Mouse (Mus musculus) megakaryocyte, embryonic 14.5 days (primary cell): ENCODE results near the gene Cers5.

Experiments used
- FLI1 ChIP-seq: IDR thresholded peaks from 2 replicates; pipeline ENCODE4 v1.6.1; 2012; ENCODE audit warnings: low read length, inconsistent platforms, mixed read lengths
- GATA1 ChIP-seq: IDR thresholded peaks from 3 replicates; pipeline ENCODE4 v1.6.1; 2012; ENCODE audit warnings: mixed read lengths, low read length, inconsistent platforms, borderline replicate concordance

- TF ChIP-seq GATA1 (no peak), FLI1 (no peak)
Measured at GRCm38 (mm10) chr15:99778677-99779335, 6.1 kb upstream of the Cers5 start.
